Mouse (Mus musculus) heart, postnatal 36 days (tissue): ENCODE measurements around the gene Clrn3. TPM values are rescaled to one million over a fixed set of nuclear protein-coding genes. Genes with fewer than 3 reads are reported as not detected.

Source experiments
- microRNA-seq, 2 experiments: library from miRNA; unstranded; fragments of <30 nt; microRNA quantifications; one replicate each; pipeline ENCODE4 v1.2.0; 2021; ENCODE audit warnings: borderline number of aligned reads in 2 of 2
- total RNA-seq, 2 experiments: library from RNA; stranded (reverse); gene quantifications; 2 replicates each; pipeline ENCODE4 v1.2.3; 2021

Clrn3 gene
- total RNA-seq, 2 experiments from 2014 or later, result not detected

Small RNAs within 50 kb of the gene (microRNA-seq; reads per million reads assigned to microRNA genes)
- 0 reads per million in 2 experiments for gene Mir1962

Other genes starting within 250 kb of the Clrn3 start
- gene Foxi2, start 118.3 kb downstream of the Clrn3 start, total RNA-seq, result not detected
- 1 to 10 TPM; 3.0 to 3.2 TPM for gene Ptpre, start 8.8 kb upstream of the Clrn3 start, total RNA-seq
- gene Mki67, start 187.7 kb upstream of the Clrn3 start, total RNA-seq, result 1 to 10 TPM; 2.7 to 3.2 TPM